Mouse (Mus musculus) heart, postnatal 0 days (tissue): Measurements from ENCODE around the gene Kif24.

ENCODE experiments used
- CTCF ChIP-seq: IDR thresholded peaks from 2 replicates; pipeline ENCODE4 v1.5.1; 2016; ENCODE audit warnings: antibody characterized with exemption, control low read depth, low read depth
- EP300 ChIP-seq: IDR thresholded peaks from 2 replicates; pipeline ENCODE4 v1.6.1; 2016; ENCODE audit warnings: antibody characterized with exemption, low read depth

DNA sequence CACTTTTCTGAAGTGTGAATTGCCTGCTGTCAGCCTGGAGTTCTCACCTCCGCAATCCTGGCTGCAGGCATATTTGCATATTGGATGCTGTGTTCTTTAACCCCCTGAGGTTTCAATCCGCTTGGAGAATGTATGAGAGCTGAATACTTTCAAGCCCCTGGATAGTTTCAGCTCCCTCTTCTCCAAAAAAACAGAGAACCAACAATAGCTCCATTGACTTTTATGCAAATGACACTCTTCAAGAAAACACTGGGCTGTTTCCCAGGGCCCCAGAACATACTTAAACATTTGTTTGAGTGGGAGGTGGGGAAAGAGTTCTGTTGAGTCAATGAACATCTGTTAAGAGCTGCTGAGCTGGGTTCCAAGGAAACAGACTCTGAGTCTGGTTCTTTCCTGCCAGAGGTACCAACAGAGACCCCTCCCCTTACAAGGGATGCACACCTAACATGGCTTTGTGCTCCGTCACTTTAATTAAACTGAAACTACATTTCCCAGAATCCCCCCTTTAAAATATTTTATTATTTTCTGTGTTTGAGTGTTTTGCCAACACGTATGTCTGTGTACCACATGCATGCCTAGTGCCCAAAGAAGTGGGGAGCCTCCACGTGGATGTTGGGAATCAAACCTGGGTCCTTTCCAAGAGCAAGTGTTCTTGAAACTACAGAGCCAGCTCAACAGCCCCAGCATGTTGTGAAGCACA is 6.1 kb upstream of the Kif24 start:
- TF ChIP-seq EP300 (no peak), CTCF (no peak)
